Mouse (Mus musculus) liver (tissue): ENCODE data around the gene Olfr568.

Experiments used
- DNase-seq: peaks from one replicate; pipeline ENCODE4 v3.0.0-alpha.2; 2020; ENCODE audit warnings: mixed read lengths

Gene Olfr568

GRCm38 (mm10) chr7:102876822-102877221 is at the start of gene Olfr568:
Olfr568 (plus strand) TSS chr7:102877122.
- no peak for DNase-seq

DNA sequence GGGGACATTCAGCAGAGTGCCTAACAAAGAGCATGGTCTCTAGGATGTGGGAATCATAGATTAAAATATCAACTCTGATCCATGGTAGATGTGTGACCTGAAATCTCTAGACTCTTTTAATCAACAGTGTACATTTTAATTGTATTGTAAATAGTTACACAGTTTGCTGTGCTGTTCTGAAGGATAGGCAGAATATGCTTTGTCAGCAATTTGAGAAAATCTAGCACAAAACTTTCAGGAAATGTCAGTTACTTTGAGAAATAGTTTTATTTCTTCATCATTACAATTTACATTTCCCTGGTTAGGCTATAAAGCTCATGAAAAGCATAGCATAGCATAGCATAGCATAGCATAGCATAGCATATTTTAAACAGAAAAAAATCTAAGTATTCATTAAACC is 21.1 kb upstream of the Olfr568 start:
- DNase-seq: no peak

DNA sequence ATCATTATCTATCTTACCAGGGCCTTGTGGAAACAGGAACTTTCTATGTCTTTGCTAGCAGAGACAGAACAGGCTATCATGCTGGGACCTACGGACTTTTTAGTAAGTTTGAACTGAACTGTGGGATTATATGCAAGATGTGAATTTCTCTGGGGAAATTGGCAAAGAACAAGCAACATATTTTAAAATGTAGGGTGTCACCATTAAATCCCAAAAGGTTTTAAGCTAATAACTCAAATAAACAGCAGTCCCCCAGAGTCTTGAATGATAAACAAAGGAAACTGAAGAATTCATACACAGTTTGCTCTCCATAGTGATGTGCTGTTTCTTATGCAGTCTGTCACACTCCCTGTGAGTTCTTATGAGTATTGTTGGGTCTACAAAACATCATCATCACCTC is 18.3 kb upstream of the Olfr568 start, which contains the start of gene Olfr566:
TSS of gene Olfr566 (minus strand) at position 101 of the 400 bp plus-strand sequence.
- no peak for DNase-seq

DNA sequence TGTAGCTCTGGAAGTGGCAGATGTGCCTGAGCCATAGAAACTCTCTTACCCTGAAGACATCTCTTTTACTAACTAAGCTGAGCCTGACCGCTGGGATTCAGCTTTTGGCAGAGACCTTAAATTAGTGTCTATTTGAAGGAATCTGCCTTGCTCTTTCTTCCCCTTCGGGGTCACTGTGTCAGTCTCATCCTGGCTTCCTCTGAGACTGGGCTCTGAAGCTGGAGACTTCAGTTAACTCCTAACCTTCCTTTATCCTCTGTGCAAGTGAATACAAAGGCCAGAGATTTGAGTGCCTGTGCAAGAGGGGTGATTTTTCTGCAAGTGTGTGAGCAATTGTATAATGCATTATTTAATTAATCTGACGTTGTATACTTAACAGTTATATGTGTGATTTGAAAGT is 13.9 kb downstream of the Olfr568 start, which contains the start of gene Olfr569:
TSS of gene Olfr569 (minus strand) at position 101 of the 400 bp plus-strand sequence.
- DNase-seq: no peak

DNA sequence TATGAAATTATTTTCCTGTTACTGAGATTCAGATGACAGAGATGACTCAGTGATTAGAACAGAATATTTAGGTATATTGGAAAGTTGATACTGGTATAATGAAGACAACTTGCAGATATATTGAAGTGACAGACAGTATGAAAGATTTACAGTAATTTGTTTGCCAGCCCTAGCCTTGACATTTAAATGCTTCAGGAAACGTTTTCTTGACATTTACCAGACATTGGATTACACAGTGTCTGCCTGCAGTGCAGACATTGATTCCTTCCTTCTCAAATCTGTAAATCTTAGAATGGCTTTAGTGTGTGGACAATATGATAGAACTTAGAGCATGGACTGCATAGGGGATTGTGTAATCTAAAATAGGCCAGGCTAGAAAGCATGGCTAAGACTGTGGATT is 38.3 kb downstream of the Olfr568 start:
- DNase-seq: no peak

- no peak for DNase-seq
These were observed 39.5 kb downstream of the Olfr568 start for GRCm38 (mm10) chr7:102916405-102916804.

DNA sequence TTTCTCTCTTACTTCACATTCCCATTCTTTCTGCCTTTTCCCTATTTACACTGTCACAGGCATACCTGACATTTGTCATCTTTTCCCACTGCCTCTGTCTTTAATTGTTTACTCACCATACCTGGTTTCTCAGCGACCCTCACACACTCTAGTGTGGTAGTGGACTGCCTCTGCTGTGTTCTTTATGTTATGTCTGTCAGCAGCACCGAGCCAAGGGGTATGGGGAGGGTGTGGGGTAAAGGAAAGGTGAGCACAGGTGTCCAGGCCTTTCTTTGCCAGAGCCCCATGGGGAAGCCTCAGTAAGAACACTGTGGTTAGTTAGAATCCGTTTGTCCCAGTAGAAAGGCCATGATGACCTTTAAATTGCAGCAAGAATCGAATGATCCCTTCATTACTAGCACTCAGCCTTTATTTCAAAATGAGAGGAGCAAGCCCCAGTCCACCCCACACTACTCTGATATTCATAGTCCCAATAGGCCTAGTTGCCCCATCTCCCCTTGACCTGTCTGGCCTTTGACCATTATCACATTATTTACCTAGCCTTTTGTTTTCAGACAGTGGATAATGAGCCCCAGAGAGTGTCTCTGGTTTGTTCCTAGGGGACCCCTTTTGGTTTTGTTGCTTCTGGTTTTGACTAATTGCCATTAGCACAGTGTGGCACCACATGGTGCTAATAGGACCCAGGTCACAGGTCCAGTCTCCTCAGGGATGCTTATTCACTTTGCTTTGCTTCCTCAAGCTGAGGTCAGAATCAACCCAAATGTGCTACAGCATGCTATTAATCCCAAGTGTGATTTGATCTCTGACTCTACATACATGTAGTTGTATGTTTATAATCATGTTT is 40.3 kb downstream of the Olfr568 start, which contains the start of gene Olfr571:
TSS of gene Olfr571 (minus strand) at position 505 of the 844 bp plus-strand sequence.
- no peak for DNase-seq

DNA sequence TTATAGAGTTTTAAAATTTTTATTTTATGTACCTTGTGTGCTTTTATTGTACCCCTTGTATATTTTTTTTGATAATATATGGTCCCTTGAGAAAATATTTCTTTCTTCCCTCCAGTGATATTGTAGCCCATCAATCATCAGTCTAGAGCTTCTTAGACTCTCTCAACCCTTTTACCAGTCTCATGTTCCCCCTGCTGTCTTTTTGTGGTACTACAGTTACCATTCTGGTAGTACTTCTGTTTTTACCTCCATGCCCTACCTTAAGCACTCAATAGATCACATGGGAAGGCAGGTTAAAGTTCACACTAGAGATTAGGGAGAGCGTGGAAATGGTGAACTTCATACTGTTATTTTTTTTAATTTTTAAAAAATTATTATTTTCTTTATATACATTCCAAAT is 42.7 kb downstream of the Olfr568 start:
- DNase-seq: no peak

DNA sequence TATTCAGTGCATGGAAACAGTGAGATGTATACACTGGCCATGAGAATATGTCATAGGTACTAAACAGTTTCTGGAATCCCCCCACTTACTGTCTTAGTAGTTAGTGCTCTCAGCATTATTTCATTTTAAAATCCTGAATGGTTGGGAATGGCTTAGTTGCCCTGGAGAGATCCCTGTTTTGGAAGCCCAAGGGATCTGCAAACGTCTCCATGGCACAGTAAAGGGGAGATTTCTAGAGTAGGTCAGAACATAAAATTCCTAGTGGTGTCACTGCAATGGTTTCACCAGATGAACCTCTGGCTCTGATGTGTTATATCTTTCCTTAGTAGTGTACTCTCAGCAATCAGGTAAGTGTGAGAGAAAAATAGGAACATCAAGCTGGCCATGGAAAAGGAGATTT is 47.2 kb downstream of the Olfr568 start, which contains the start of gene Olfr572:
TSS of gene Olfr572 (plus strand) at position 301 of the 400 bp plus-strand sequence.
- no peak for DNase-seq

GRCm38 (mm10) chr7:102927105-102927504 is 50.2 kb downstream of the Olfr568 start:
- no peak for DNase-seq
